Comparison of ENCODE assay signal across 8 mouse cellular contexts in the genomic region with DNA sequence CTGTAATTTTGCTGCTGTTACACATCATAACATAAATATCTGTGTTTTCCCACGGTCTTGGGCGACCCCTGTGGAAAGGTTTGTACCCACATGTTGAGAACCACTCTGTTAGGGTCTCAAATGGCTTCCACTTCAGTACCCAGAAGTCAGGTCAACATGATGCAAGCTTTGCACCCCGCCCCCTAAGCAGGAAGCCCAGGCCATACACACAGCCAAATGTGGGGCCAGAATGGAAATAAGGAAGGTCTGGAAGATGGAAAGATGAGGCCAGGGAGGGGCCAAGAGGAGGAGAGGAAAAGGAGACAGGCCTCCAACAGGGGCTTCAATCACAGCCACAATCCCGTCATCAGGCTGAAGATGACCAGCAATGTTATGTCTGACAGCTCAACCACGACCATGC. TPM values are rescaled to one million over a fixed set of nuclear protein-coding genes. Genes with fewer than 3 reads are reported as not detected.
DNase-seq lines count a peak whose midpoint lies in the region; ATAC-seq and TF ChIP-seq lines count a peak whose summit lies in the region.

No protein-coding gene starts in this region.

- no peak overlapping the region for H3K9ac ChIP-seq in lung, postnatal 0 days (replicated peaks; ENCODE audit: low read depth)
- no peak overlapping the region for H3K9ac ChIP-seq in liver, embryonic 11.5 days (ENCODE audit: low read depth, low read length)
- no peak overlapping the region for H3K9ac ChIP-seq in stomach, embryonic 15.5 days

- peak; percentile 49 for TF ChIP-seq CTCF in lung, postnatal 0 days (IDR thresholded peaks at IDR 0.05)

- peaks cover 44% of the 10 kb centered on the region; the same call in 1 of the 2 replicates for H3K4me1 ChIP-seq in lung, postnatal 0 days (ENCODE audit: insufficient read depth, low read depth, low read length)
- H3K4me1 ChIP-seq in liver, embryonic 11.5 days (replicated peaks; ENCODE audit: control insufficient read depth, insufficient read depth, low read length): peaks cover 56% of the 10 kb centered on the region
- peaks cover 75% of the 10 kb centered on the region for H3K4me1 ChIP-seq in stomach, embryonic 15.5 days

- no peak for TF ChIP-seq EP300 in lung, postnatal 0 days (IDR thresholded peaks at IDR 0.05)

- no peaks in the 10 kb centered on the region for H3K27me3 ChIP-seq in lung, postnatal 0 days (replicated peaks; ENCODE audit: insufficient read depth, low read length)
- H3K27me3 ChIP-seq in liver, embryonic 11.5 days (replicated peaks; ENCODE audit: control insufficient read depth, insufficient read depth, low read length): no peaks in the 10 kb centered on the region
- H3K27me3 ChIP-seq in stomach, embryonic 15.5 days (replicated peaks): no peaks in the 10 kb centered on the region

- no peaks in the 10 kb centered on the region for H3K9me3 ChIP-seq in lung, postnatal 0 days (ENCODE audit: low read length)
- no peaks in the 10 kb centered on the region for H3K9me3 ChIP-seq in liver, embryonic 11.5 days (ENCODE audit: control insufficient read depth, low read length)
- H3K9me3 ChIP-seq in stomach, embryonic 15.5 days: no peaks in the 10 kb centered on the region

- WGBS in lung, postnatal 0 days: 32% methylated on average over 5 of the region's 5 CpGs
- 57% methylated on average over 5 of the region's 5 CpGs for WGBS in liver, embryonic 11.5 days
- 29% methylated on average over 5 of the region's 5 CpGs for WGBS in stomach, embryonic 15.5 days

- H3K4me2 ChIP-seq in lung, postnatal 0 days (replicated peaks; ENCODE audit: low read depth, low read length): no peak overlapping the region
- no peak overlapping the region; the same call in 1 of the 2 replicates for H3K4me2 ChIP-seq in liver, embryonic 11.5 days
- H3K4me2 ChIP-seq in stomach, embryonic 15.5 days: peak overlapping the region; percentile 79

- no peaks in the 10 kb centered on the region for H3K36me3 ChIP-seq in lung, postnatal 0 days (ENCODE audit: insufficient read depth, low read length)
- H3K36me3 ChIP-seq in liver, embryonic 11.5 days (ENCODE audit: control insufficient read depth, insufficient read depth, low read length): no peaks in the 10 kb centered on the region; the same call in 1 of the 2 replicates
- H3K36me3 ChIP-seq in stomach, embryonic 15.5 days: no peaks in the 10 kb centered on the region

- H3K27ac ChIP-seq in lung, postnatal 0 days (ENCODE audit: low read length): peak overlapping the region; percentile 98
- H3K27ac ChIP-seq in liver, embryonic 11.5 days (ENCODE audit: low read depth, low read length): peak overlapping the region; percentile 93; the same call in 1 of the 2 replicates
- peak overlapping the region; percentile 97 for H3K27ac ChIP-seq in stomach, embryonic 15.5 days

- no peak for ATAC-seq in lung, postnatal 0 days
- peak; percentile 28 for ATAC-seq in granulocyte monocyte progenitor cell, adult 5-6 weeks (replicated peaks; ENCODE audit: poor library complexity, severe bottlenecking)
- ATAC-seq in liver, embryonic 11.5 days (replicated peaks; ENCODE audit: low FRiP score): no peak
- ATAC-seq in stomach, embryonic 15.5 days (ENCODE audit: insufficient read depth, low FRiP score, low read depth): no peak
- ATAC-seq in erythroblast, adult 5-6 weeks (replicated peaks; ENCODE audit: low FRiP score, poor library complexity, severe bottlenecking): no peak

- DNase-seq in lung, postnatal 0 days (ENCODE audit: low spot score): peak; percentile 54
- no peak for DNase-seq in lung, adult 18-20 months
- DNase-seq in liver, embryonic 11.5 days (ENCODE audit: low spot score): no peak
- no peak for DNase-seq in layer of hippocampus, adult 9-10 months (ENCODE audit: low spot score)
- no peak for DNase-seq in spleen, adult 18-20 months

- H3K4me3 ChIP-seq in lung, postnatal 0 days (ENCODE audit: low read depth, low read length): no peak overlapping the region
- no peak overlapping the region for H3K4me3 ChIP-seq in liver, embryonic 11.5 days (ENCODE audit: low read depth, low read length)
- no peak overlapping the region for H3K4me3 ChIP-seq in stomach, embryonic 15.5 days (replicated peaks)

RNA-seq across cellular contexts. Expression of a gene that starts 37.1 kb away (rescaled TPM):
- polyA plus RNA-seq in lung, postnatal 0 days (2015; fragmentation: Nextera tagmentation; extraction: Ambion mirVana): 20.2 and 23.9 TPM in 2 replicates
- total RNA-seq in granulocyte monocyte progenitor cell, adult 5-6 weeks (2014; fragmentation: Nextera tagmentation): 47.9 and 77.4 TPM in 2 replicates
- 5.3 and 11.8 TPM in 2 replicates for total RNA-seq in granulocyte monocyte progenitor cell, adult 5-6 weeks (2017)
- 14.0 and 17.2 TPM in 2 replicates for polyA plus RNA-seq in liver, embryonic 11.5 days (2014; fragmentation: Nextera tagmentation; extraction: Ambion mirVana)
- polyA plus RNA-seq in stomach, embryonic 15.5 days (2015; fragmentation: Nextera tagmentation; extraction: Ambion mirVana): 26.7 and 32.5 TPM in 2 replicates
- 15.8 and 18.2 TPM in 2 replicates for total RNA-seq in erythroblast, adult 5-6 weeks (2015; ENCODE audit: low replicate concordance)
- total RNA-seq in erythroblast, adult 5-6 weeks (2017; ENCODE audit: low replicate concordance): 6.0 and 8.0 TPM in 2 replicates
